Mouse (Mus musculus): ENCODE results near the gene Herc6. TPM values are rescaled to one million over a fixed set of nuclear protein-coding genes. Genes with fewer than 3 reads are reported as not detected.

Herc6 gene
- 0.97 and 2.0 TPM in 2 replicates for polyA plus RNA-seq (2012)

- no peak for TF ChIP-seq TAL1 (IDR thresholded peaks at IDR 0.05; ENCODE audit: low read length)
- TF ChIP-seq GATA1 (IDR thresholded peaks at IDR 0.05; ENCODE audit: low read length) = no peak
- Histone ChIP-seq H3K4me3 (replicated peaks) (peak within 1 kb of the TSS; percentile 83), H3K9me3 (ENCODE audit: control insufficient read depth, low read length) (no peaks in the 10 kb centered on the region), H3K27me3 (ENCODE audit: control insufficient read depth) (no peaks in the 10 kb centered on the region), H3K36me3 (ENCODE audit: control insufficient read depth) (peaks cover 6% of the 10 kb centered on the region), H3K4me1 (ENCODE audit: control insufficient read depth) (peaks cover 15% of the 10 kb centered on the region)
Measured at GRCm38 (mm10) chr6:57580881-57581548, at the start of gene Herc6. TSS of gene Herc6 (plus strand) at chr6:57581000.

DNA sequence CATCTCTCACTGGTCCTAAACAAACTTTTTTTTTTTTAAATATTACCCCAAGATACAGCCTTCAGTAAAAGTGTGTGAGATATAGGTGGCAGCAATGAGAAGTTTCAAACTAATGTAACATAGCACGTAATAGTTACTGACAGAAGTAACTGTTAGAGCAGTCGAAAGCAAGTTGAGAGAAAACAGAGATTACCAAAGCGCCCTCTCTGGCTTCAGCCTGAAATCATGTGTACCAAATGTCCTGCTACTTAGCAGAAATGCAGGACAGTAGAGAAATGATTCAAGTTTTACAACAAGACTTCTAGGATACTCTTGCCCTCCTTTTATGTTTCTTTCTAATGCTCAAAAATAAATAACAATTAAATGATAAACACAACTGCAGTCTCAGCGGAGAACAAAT, 49.8 kb upstream of the Herc6 start:
- no peaks in the 10 kb centered on the region for H3K36me3 ChIP-seq (ENCODE audit: control insufficient read depth)
- H3K27me3 ChIP-seq (ENCODE audit: control insufficient read depth) = no peaks in the 10 kb centered on the region
- H3K4me1 ChIP-seq (ENCODE audit: control insufficient read depth) = peaks cover 19% of the 10 kb centered on the region
- no peak for TF ChIP-seq GATA1 (IDR thresholded peaks at IDR 0.05; ENCODE audit: low read length)
- TF ChIP-seq TAL1 (IDR thresholded peaks at IDR 0.05; ENCODE audit: low read length) = no peak
- no peak overlapping the region for H3K4me3 ChIP-seq (replicated peaks)
- no peaks in the 10 kb centered on the region for H3K9me3 ChIP-seq (ENCODE audit: control insufficient read depth, low read length)

GRCm38 (mm10) chr6:57531441-57531840, 49.4 kb upstream of the Herc6 start:
- TF ChIP-seq TAL1 (IDR thresholded peaks at IDR 0.05; ENCODE audit: low read length) (no peak), GATA1 (IDR thresholded peaks at IDR 0.05; ENCODE audit: low read length) (no peak)
- no peaks in the 10 kb centered on the region for H3K9me3 ChIP-seq (ENCODE audit: control insufficient read depth, low read length)
- no peaks in the 10 kb centered on the region for H3K27me3 ChIP-seq (ENCODE audit: control insufficient read depth)
- H3K36me3 ChIP-seq (ENCODE audit: control insufficient read depth) = no peaks in the 10 kb centered on the region
- peaks cover 20% of the 10 kb centered on the region for H3K4me1 ChIP-seq (ENCODE audit: control insufficient read depth)
- no peak overlapping the region for H3K4me3 ChIP-seq (replicated peaks)

DNA sequence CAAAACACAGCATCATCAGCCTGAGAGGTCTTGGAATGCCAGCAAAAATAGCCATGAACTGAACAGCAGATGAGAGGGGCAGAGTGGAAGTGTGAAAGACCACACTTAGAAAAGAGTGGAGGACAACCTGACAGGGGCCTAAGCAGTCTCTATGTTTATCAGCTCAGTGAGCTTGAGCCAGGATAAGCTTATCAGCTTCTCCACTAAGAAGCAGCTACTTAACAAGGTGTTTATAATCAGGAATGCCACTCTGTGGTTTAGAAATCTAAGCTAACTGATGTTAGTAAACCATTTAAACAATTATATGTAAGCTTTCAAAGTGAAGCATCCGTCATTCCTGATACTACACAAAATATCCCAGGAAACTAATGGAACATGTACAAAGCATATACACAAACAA, 48.8 kb upstream of the Herc6 start:
- H3K9me3 ChIP-seq (ENCODE audit: control insufficient read depth, low read length) = no peaks in the 10 kb centered on the region
- no peaks in the 10 kb centered on the region for H3K36me3 ChIP-seq (ENCODE audit: control insufficient read depth)
- no peaks in the 10 kb centered on the region for H3K27me3 ChIP-seq (ENCODE audit: control insufficient read depth)
- H3K4me1 ChIP-seq (ENCODE audit: control insufficient read depth) = peaks cover 20% of the 10 kb centered on the region
- H3K4me3 ChIP-seq (replicated peaks) = no peak overlapping the region
- no peak for TF ChIP-seq TAL1 (IDR thresholded peaks at IDR 0.05; ENCODE audit: low read length)
- TF ChIP-seq GATA1 (IDR thresholded peaks at IDR 0.05; ENCODE audit: low read length) = no peak

- no peak overlapping the region for H3K4me3 ChIP-seq (replicated peaks)
- H3K27me3 ChIP-seq (ENCODE audit: control insufficient read depth) = no peaks in the 10 kb centered on the region
Measured at GRCm38 (mm10) chr6:57533410-57533809, 47.4 kb upstream of the Herc6 start.

DNA sequence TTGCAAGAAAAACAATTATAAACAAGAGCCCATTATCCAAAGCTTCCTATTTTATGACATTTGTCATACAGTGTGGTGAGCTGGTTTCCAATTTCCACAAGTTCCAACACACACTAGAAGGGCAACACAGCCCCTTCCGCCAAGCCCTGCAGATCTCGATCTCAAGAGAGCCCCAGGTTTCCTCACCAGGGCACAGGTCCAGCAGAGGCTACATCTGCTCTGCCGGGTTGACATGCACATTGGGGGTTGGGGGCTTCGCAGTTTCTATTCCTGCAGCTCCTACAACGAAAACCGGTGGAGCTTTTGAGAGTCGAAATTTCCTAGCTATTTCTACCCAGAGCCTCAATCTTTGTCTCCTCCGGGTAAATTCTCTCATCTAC, 46.6 kb upstream of the Herc6 start:
- H3K9me3 ChIP-seq (ENCODE audit: control insufficient read depth, low read length) = no peaks in the 10 kb centered on the region
- H3K4me3 ChIP-seq (replicated peaks) = peak overlapping the region; percentile 70
- no peaks in the 10 kb centered on the region for H3K36me3 ChIP-seq (ENCODE audit: control insufficient read depth)
- peaks cover 20% of the 10 kb centered on the region for H3K4me1 ChIP-seq (ENCODE audit: control insufficient read depth)
- no peak for TF ChIP-seq TAL1 (IDR thresholded peaks at IDR 0.05; ENCODE audit: low read length)
- H3K27me3 ChIP-seq (ENCODE audit: control insufficient read depth) = no peaks in the 10 kb centered on the region

More at GRCm38 (mm10) chr6:57533410-57533809, 47.4 kb upstream of the Herc6 start:
- H3K36me3 ChIP-seq (ENCODE audit: control insufficient read depth) = no peaks in the 10 kb centered on the region
- TF ChIP-seq TAL1 (IDR thresholded peaks at IDR 0.05; ENCODE audit: low read length) (no peak), GATA1 (IDR thresholded peaks at IDR 0.05; ENCODE audit: low read length) (no peak)
- H3K4me1 ChIP-seq (ENCODE audit: control insufficient read depth) = peaks cover 20% of the 10 kb centered on the region
- no peaks in the 10 kb centered on the region for H3K9me3 ChIP-seq (ENCODE audit: control insufficient read depth, low read length)

GRCm38 (mm10) chr6:57534611-57535286, 46.1 kb upstream of the Herc6 start:
- Histone ChIP-seq H3K27me3 (ENCODE audit: control insufficient read depth) (no peaks in the 10 kb centered on the region), H3K4me3 (replicated peaks) (peak overlapping the region; percentile 70), H3K4me1 (ENCODE audit: control insufficient read depth) (peaks cover 20% of the 10 kb centered on the region), H3K36me3 (ENCODE audit: control insufficient read depth) (no peaks in the 10 kb centered on the region), H3K9me3 (ENCODE audit: control insufficient read depth, low read length) (no peaks in the 10 kb centered on the region)
- TF ChIP-seq TAL1 (IDR thresholded peaks at IDR 0.05; ENCODE audit: low read length) (no peak), GATA1 (IDR thresholded peaks at IDR 0.05; ENCODE audit: low read length) (no peak)

GRCm38 (mm10) chr6:57535386-57535936, 45.3 kb upstream of the Herc6 start, which contains the start of gene Ppm1k:
TSS of gene Ppm1k (minus strand) at chr6:57535468.
- H3K27me3 ChIP-seq (ENCODE audit: control insufficient read depth) = no peaks in the 10 kb centered on the region
- no peaks in the 10 kb centered on the region for H3K9me3 ChIP-seq (ENCODE audit: control insufficient read depth, low read length)
- H3K4me3 ChIP-seq (replicated peaks) = peak within 1 kb of the TSS; percentile 70
- no peaks in the 10 kb centered on the region for H3K36me3 ChIP-seq (ENCODE audit: control insufficient read depth)
- TF ChIP-seq GATA1 (IDR thresholded peaks at IDR 0.05; ENCODE audit: low read length) (no peak), TAL1 (IDR thresholded peaks at IDR 0.05; ENCODE audit: low read length) (no peak)
- H3K4me1 ChIP-seq (ENCODE audit: control insufficient read depth) = peaks cover 20% of the 10 kb centered on the region

GRCm38 (mm10) chr6:57535971-57536669, 44.7 kb upstream of the Herc6 start:
- Histone ChIP-seq H3K27me3 (ENCODE audit: control insufficient read depth) (no peaks in the 10 kb centered on the region), H3K36me3 (ENCODE audit: control insufficient read depth) (no peaks in the 10 kb centered on the region), H3K4me1 (ENCODE audit: control insufficient read depth) (peaks cover 20% of the 10 kb centered on the region), H3K4me3 (replicated peaks) (peak overlapping the region; percentile 70), H3K9me3 (ENCODE audit: control insufficient read depth, low read length) (no peaks in the 10 kb centered on the region)
- no peak for TF ChIP-seq GATA1 (IDR thresholded peaks at IDR 0.05; ENCODE audit: low read length)
- TF ChIP-seq TAL1 (IDR thresholded peaks at IDR 0.05; ENCODE audit: low read length) = no peak
